Mouse (Mus musculus): ENCODE results near the gene Mapk8ip3. TPM values are rescaled to one million over a fixed set of nuclear protein-coding genes. Genes with fewer than 3 reads are reported as not detected.

Gene Mapk8ip3
- polyA plus RNA-seq, 1 experiment from 2014 or later, result 29.2 TPM

- Histone ChIP-seq H3K4me1 (peaks cover 20% of the 10 kb centered on the region), H3K36me3 (peaks cover 64% of the 10 kb centered on the region), H3K27ac (no peak overlapping the region), H3K4me3 (replicated peaks) (no peak overlapping the region), H3K4me2 (no peak overlapping the region), H3K9ac (no peak overlapping the region), H3K9me3 (no peaks in the 10 kb centered on the region), H3K27me3 (replicated peaks) (no peaks in the 10 kb centered on the region)
- WGBS, result 87% methylated on average over 5 of the region's 5 CpGs
- no peak for ATAC-seq (ENCODE audit: insufficient read depth, low FRiP score, low read depth)
Measured at GRCm38 (mm10) chr17:24899153-24899552, 37.6 kb downstream of the Mapk8ip3 start.

GRCm38 (mm10) chr17:24898041-24898854 is 38.5 kb downstream of the Mapk8ip3 start:
- no peak overlapping the region for H3K4me3 ChIP-seq (replicated peaks)
- no peak overlapping the region for H3K4me2 ChIP-seq
- ATAC-seq (ENCODE audit: insufficient read depth, low FRiP score, low read depth), result no peak
- 78% methylated on average over 4 of the region's 4 CpGs for WGBS
- H3K4me1 ChIP-seq, result peaks cover 27% of the 10 kb centered on the region
- H3K9me3 ChIP-seq, result no peaks in the 10 kb centered on the region
- H3K27me3 ChIP-seq (replicated peaks), result no peaks in the 10 kb centered on the region
- H3K9ac ChIP-seq, result no peak overlapping the region
- H3K36me3 ChIP-seq, result peaks cover 55% of the 10 kb centered on the region
- no peak overlapping the region for H3K27ac ChIP-seq

GRCm38 (mm10) chr17:24897600-24897999 is 39.2 kb downstream of the Mapk8ip3 start:
- peaks cover 55% of the 10 kb centered on the region for H3K36me3 ChIP-seq
- no peak for ATAC-seq (ENCODE audit: insufficient read depth, low FRiP score, low read depth)
- WGBS, result 65% methylated on average over 4 of the region's 4 CpGs
- H3K4me2 ChIP-seq, result peak overlapping the region; percentile 86; the same call in 1 of the 2 replicates
- H3K27me3 ChIP-seq (replicated peaks), result no peaks in the 10 kb centered on the region
- no peak overlapping the region for H3K9ac ChIP-seq
- H3K9me3 ChIP-seq, result no peaks in the 10 kb centered on the region
- H3K27ac ChIP-seq, result no peak overlapping the region
- H3K4me1 ChIP-seq, result peaks cover 27% of the 10 kb centered on the region
- peak overlapping the region; percentile 84; the same call in 1 of the 2 replicates for H3K4me3 ChIP-seq (replicated peaks)

GRCm38 (mm10) chr17:24896993-24897269 is 39.8 kb downstream of the Mapk8ip3 start:
- H3K9me3 ChIP-seq, result no peaks in the 10 kb centered on the region
- H3K27me3 ChIP-seq (replicated peaks), result no peaks in the 10 kb centered on the region
- 22% methylated on average over 11 of the region's 11 CpGs for WGBS
- H3K4me3 ChIP-seq (replicated peaks), result peak overlapping the region; percentile 84
- H3K36me3 ChIP-seq, result peaks cover 53% of the 10 kb centered on the region
- ATAC-seq (ENCODE audit: insufficient read depth, low FRiP score, low read depth), result no peak
- peak overlapping the region; percentile 68 for H3K9ac ChIP-seq
- peak overlapping the region; percentile 86 for H3K4me2 ChIP-seq
- H3K4me1 ChIP-seq, result peaks cover 27% of the 10 kb centered on the region
- peak overlapping the region; percentile 85; the same call in 1 of the 2 replicates for H3K27ac ChIP-seq

GRCm38 (mm10) chr17:24896241-24896992 is 40.4 kb downstream of the Mapk8ip3 start, which contains the start of gene Nme3:
Nme3 (plus strand) TSS chr17:24896500.
- peak within 1 kb of the TSS; percentile 84 for H3K4me3 ChIP-seq (replicated peaks)
- H3K27me3 ChIP-seq (replicated peaks), result no peaks in the 10 kb centered on the region
- H3K36me3 ChIP-seq, result peaks cover 53% of the 10 kb centered on the region
- H3K4me1 ChIP-seq, result peaks cover 27% of the 10 kb centered on the region
- peak within 1 kb of the TSS; percentile 75 for H3K9ac ChIP-seq
- 1% methylated on average over 49 of the region's 50 CpGs for WGBS
- peak; percentile 72 for ATAC-seq (ENCODE audit: insufficient read depth, low FRiP score, low read depth)
- H3K4me2 ChIP-seq, result peak within 1 kb of the TSS; percentile 86
- no peaks in the 10 kb centered on the region for H3K9me3 ChIP-seq
- H3K27ac ChIP-seq, result peak within 1 kb of the TSS; percentile 85

GRCm38 (mm10) chr17:24895571-24896240 is 41.1 kb downstream of the Mapk8ip3 start:
- WGBS, result 11% methylated on average over 23 of the region's 23 CpGs
- H3K4me1 ChIP-seq, result peaks cover 27% of the 10 kb centered on the region
- no peaks in the 10 kb centered on the region for H3K27me3 ChIP-seq (replicated peaks)
- H3K36me3 ChIP-seq, result peaks cover 53% of the 10 kb centered on the region
- peak overlapping the region; percentile 84 for H3K4me3 ChIP-seq (replicated peaks)
- ATAC-seq (ENCODE audit: insufficient read depth, low FRiP score, low read depth), result no peak
- peak overlapping the region; percentile 75; the same call in 1 of the 2 replicates for H3K9ac ChIP-seq
- H3K9me3 ChIP-seq, result no peaks in the 10 kb centered on the region
- peak overlapping the region; percentile 85 for H3K27ac ChIP-seq
- H3K4me2 ChIP-seq, result peak overlapping the region; percentile 86

GRCm38 (mm10) chr17:24894995-24895547 is 41.7 kb downstream of the Mapk8ip3 start, which contains the start of the genes Eme2 and Mrps34:
Eme2 (minus strand) TSS chr17:24895087.
Mrps34 (plus strand) TSS chr17:24895116.
- WGBS, result under 1% methylated on average over 62 of the region's 62 CpGs
- H3K4me1 ChIP-seq, result peaks cover 27% of the 10 kb centered on the region
- peaks cover 48% of the 10 kb centered on the region for H3K36me3 ChIP-seq

GRCm38 (mm10) chr17:24894061-24894994 is 42.4 kb downstream of the Mapk8ip3 start:
- WGBS, result 10% methylated on average over 31 of the region's 31 CpGs
- Histone ChIP-seq H3K9ac (peak overlapping the region; percentile 75), H3K4me2 (peak overlapping the region; percentile 86), H3K36me3 (peaks cover 44% of the 10 kb centered on the region), H3K27me3 (replicated peaks) (no peaks in the 10 kb centered on the region), H3K27ac (peak overlapping the region; percentile 85), H3K9me3 (no peaks in the 10 kb centered on the region), H3K4me1 (peaks cover 27% of the 10 kb centered on the region), H3K4me3 (replicated peaks) (peak overlapping the region; percentile 84)
- ATAC-seq (ENCODE audit: insufficient read depth, low FRiP score, low read depth), result no peak

More at GRCm38 (mm10) chr17:24894995-24895547, 41.7 kb downstream of the Mapk8ip3 start, which contains the start of the genes Eme2 and Mrps34:
- peak; percentile 28; the same call in 1 of the 2 replicates for ATAC-seq (ENCODE audit: insufficient read depth, low FRiP score, low read depth)
- H3K9ac ChIP-seq, result peak within 1 kb of the TSS; percentile 75
- H3K4me3 ChIP-seq (replicated peaks), result peak within 1 kb of the TSS; percentile 84
- peak within 1 kb of the TSS; percentile 85 for H3K27ac ChIP-seq
- peak within 1 kb of the TSS; percentile 86 for H3K4me2 ChIP-seq
- no peaks in the 10 kb centered on the region for H3K9me3 ChIP-seq
- H3K27me3 ChIP-seq (replicated peaks), result no peaks in the 10 kb centered on the region

GRCm38 (mm10) chr17:24893276-24893675 is 43.5 kb downstream of the Mapk8ip3 start:
- Histone ChIP-seq H3K36me3 (peaks cover 39% of the 10 kb centered on the region), H3K27ac (no peak overlapping the region), H3K27me3 (replicated peaks) (no peaks in the 10 kb centered on the region), H3K4me1 (peaks cover 28% of the 10 kb centered on the region), H3K4me3 (replicated peaks) (no peak overlapping the region), H3K9ac (no peak overlapping the region), H3K4me2 (no peak overlapping the region), H3K9me3 (no peaks in the 10 kb centered on the region)
- WGBS, result 96% methylated on average over 2 of the region's 2 CpGs
- ATAC-seq (ENCODE audit: insufficient read depth, low FRiP score, low read depth), result no peak

- WGBS, result 91% methylated on average over 12 of the region's 12 CpGs
- peaks cover 31% of the 10 kb centered on the region for H3K4me1 ChIP-seq
- no peak overlapping the region for H3K4me2 ChIP-seq
- H3K27ac ChIP-seq, result no peak overlapping the region
- H3K9ac ChIP-seq, result no peak overlapping the region
- H3K4me3 ChIP-seq (replicated peaks), result no peak overlapping the region
- no peaks in the 10 kb centered on the region for H3K27me3 ChIP-seq (replicated peaks)
- H3K9me3 ChIP-seq, result no peaks in the 10 kb centered on the region
- H3K36me3 ChIP-seq, result peaks cover 35% of the 10 kb centered on the region
- ATAC-seq (ENCODE audit: insufficient read depth, low FRiP score, low read depth), result no peak
Measured at GRCm38 (mm10) chr17:24892785-24893184, 44.0 kb downstream of the Mapk8ip3 start.

Measured in stomach, embryonic 15.5 days (tissue).